Mouse (Mus musculus) lung, postnatal 10 days (tissue): ENCODE data around the gene Cox19.
"Not testable (repeated sequence)": the region's sequence is repeated elsewhere in the genome, so short reads cannot be mapped to it uniquely, and the experiment has no call there.

ENCODE experiments used
- DNase-seq: peaks from one replicate; pipeline ENCODE4 v3.0.0; 2021

Gene Cox19

GRCm38 (mm10) chr5:139359244-139359643 is 8.0 kb upstream of the Cox19 start:
- no peak for DNase-seq

- DNase-seq = peak; percentile 68
Observed at GRCm38 (mm10) chr5:139358653-139359052, 7.4 kb upstream of the Cox19 start.

- peak; percentile 89 for DNase-seq
Observed at GRCm38 (mm10) chr5:139355235-139355772, 4.1 kb upstream of the Cox19 start.

- DNase-seq = no peak
Observed at GRCm38 (mm10) chr5:139353946-139354345, 2.7 kb upstream of the Cox19 start.

GRCm38 (mm10) chr5:139353496-139353895 is 2.3 kb upstream of the Cox19 start:
- DNase-seq = peak; percentile 55

- DNase-seq = no peak
Observed at GRCm38 (mm10) chr5:139352317-139352716, 1.1 kb upstream of the Cox19 start, which contains the start of gene Cyp2w1. Gene Cyp2w1, plus strand, starts transcription at chr5:139352617.

GRCm38 (mm10) chr5:139351628-139352027 is 410 bp upstream of the Cox19 start:
- no peak for DNase-seq

GRCm38 (mm10) chr5:139349713-139350112 is 1.5 kb downstream of the Cox19 start:
- DNase-seq = no peak

- DNase-seq = no peak
Observed at GRCm38 (mm10) chr5:139347225-139347624, 4.0 kb downstream of the Cox19 start.

GRCm38 (mm10) chr5:139345364-139345714 is 5.9 kb downstream of the Cox19 start:
- no peak for DNase-seq

- peak; percentile 97 for DNase-seq
Observed at GRCm38 (mm10) chr5:139344687-139345363, 6.4 kb downstream of the Cox19 start.

GRCm38 (mm10) chr5:139344021-139344686 is 7.1 kb downstream of the Cox19 start:
- DNase-seq = peak; percentile 90

GRCm38 (mm10) chr5:139338891-139339290 is 12.3 kb downstream of the Cox19 start:
- DNase-seq = no peak

- DNase-seq = peak; percentile 44
Observed at GRCm38 (mm10) chr5:139338403-139338802, 12.8 kb downstream of the Cox19 start.

GRCm38 (mm10) chr5:139337826-139338370 is 13.3 kb downstream of the Cox19 start:
- DNase-seq = no peak

- no peak for DNase-seq
Observed at GRCm38 (mm10) chr5:139335634-139336033, 15.6 kb downstream of the Cox19 start.

GRCm38 (mm10) chr5:139334394-139334793 is 16.8 kb downstream of the Cox19 start:
- DNase-seq = not testable (repeated sequence)

- DNase-seq = no peak
Observed at GRCm38 (mm10) chr5:139333301-139334013, 17.8 kb downstream of the Cox19 start.

- DNase-seq = no peak
Observed at GRCm38 (mm10) chr5:139332590-139333272, 18.5 kb downstream of the Cox19 start.

GRCm38 (mm10) chr5:139331742-139332141 is 19.5 kb downstream of the Cox19 start:
- peak; percentile 89 for DNase-seq

GRCm38 (mm10) chr5:139330766-139331165 is 20.5 kb downstream of the Cox19 start:
- no peak for DNase-seq

GRCm38 (mm10) chr5:139327634-139328020 is 23.6 kb downstream of the Cox19 start:
- no peak for DNase-seq
